Mouse (Mus musculus): Measurements from ENCODE around the gene Hoxd1. TPM values are rescaled to one million over a fixed set of nuclear protein-coding genes. Genes with fewer than 3 reads are reported as not detected.

The Hoxd1 gene
- total RNA-seq, 2 experiments from 2014 or later = not detected

DNA sequence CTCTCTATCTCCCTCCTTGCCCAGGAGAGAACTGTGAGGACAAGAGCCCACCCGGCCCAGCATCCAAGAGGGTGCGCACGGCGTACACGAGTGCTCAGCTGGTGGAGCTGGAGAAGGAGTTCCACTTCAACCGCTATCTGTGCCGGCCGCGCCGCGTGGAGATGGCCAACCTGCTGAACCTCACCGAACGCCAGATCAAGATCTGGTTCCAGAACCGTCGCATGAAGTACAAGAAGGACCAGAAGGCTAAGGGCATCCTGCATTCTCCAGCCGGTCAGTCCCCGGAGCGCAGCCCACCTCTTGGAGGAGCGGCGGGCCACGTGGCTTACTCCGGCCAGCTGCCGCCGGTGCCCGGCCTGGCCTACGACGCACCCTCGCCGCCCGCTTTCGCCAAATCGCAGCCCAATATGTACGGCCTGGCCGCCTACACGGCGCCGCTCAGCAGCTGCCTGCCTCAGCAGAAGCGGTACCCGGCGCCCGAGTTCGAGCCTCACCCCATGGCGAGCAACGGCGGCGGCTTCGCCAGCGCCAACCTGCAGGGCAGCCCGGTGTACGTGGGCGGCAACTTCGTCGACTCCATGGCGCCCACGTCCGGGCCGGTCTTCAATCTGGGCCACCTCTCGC is 16.4 kb upstream of the Hoxd1 start:
- DNase-seq = no peak
- intact Hi-C loops (cut with DNase I) = no loop called here

DNA sequence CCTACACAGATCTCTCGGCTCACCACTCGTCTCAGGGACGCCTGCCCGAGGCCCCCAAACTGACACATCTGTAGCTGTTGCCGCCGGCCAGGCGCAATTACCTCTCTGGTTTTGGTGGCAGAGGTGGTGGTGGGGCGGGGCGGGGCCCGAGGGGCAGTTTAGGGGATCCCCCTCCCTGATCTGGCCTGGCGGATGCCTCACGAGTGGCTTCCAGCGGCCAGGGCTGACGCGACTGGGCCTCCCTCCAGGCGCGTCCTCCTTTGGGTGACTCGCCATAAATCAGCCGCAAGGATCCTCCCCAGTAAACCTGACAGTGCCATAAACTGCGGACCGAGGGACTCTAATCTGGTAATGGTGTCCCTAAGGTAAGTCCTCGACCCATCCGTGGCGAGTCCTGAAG is 15.8 kb upstream of the Hoxd1 start:
- DNase-seq = no peak

DNA sequence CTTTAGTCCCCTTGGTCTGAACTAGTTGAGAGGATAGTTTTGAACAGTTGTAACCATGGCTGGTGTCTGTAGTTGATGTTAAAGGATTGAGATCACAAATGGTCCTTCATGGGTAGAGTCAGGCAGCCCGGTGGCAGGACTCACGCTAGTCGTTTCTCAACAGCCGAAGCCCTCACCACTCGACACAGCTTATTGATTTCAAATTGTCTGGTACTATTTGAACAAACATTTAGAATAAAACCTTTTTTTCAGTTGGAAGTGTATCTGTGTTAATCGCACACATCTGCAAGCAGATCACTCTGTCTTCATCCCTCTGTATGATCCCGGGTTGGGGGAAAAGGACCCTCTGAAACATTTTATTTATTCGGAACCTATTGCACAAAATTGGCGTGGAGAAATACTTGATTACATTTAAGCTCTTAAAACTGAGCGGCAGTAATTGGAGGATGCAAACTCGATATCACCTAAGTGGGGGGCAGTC is 15.1 kb upstream of the Hoxd1 start:
- DNase-seq = no peak
- intact Hi-C loops (cut with DNase I) = no loop called here

More for the DNA sequence above, 15.8 kb upstream of the Hoxd1 start:
- intact Hi-C loops (cut with DNase I) = no loop called here

DNA sequence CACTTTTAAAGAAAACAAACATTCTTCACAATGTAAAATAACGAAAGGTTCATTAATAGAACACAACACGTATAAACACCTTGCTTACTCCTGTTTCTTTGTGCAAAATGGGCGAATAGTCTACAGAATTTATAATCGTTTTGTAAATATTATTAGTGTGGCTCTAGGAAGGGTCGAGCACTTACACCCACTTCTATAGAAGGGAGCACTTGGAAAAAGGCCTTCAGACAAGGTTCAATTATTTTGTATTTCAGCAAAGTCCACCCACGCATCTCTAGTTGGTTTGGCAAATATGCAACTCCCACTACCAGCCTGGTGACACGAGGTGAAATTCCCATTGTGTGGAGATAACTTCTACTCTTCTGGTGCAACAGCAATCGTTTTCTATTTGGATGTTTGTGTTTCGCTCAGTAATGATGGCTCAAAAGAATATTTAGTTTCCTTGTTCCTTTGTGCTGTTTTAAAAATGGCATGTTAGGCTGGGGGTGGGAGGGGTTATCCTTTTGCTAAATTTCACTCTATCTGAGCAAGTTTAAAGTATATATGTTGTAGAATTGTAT is 14.3 kb upstream of the Hoxd1 start:
- intact Hi-C loops (cut with DNase I) = no loop called here
- no peak for DNase-seq

DNA sequence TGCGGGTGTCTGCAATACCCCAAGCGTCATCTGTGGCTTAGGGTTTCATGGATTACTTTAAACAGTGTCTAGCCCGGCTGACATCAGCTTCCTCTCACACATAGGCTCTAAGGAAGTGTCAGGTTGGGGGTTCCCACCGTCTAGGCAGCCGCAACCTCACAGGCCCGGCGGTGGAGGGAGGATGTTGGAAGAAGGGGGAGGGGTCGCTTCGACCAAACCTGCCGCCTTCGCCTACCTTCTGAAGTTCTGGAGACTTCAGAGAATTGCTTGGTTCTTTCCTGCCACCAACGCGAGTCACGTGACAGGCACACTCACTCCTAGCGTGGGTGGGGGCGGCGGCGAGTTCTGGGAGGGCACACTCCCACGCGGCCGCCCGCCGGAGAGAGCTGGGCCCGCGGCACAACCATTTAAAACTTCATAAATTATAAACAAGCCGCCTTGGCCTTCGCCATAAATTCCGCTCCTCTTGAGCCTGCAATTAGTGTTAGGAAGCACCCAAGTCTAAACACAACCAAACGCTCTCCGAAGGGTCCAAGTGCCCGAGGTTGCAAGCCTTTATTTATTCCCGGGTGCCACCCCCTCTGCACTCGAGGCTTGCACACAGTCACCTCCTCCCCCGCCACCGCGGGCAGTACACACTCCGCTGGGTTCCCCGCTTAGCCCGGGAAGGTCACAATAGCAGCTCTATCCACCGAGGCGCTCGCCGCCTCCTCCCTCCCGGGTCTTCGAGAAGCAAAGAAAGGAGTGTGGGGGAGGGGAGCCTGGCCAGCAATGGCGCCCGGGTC is 13.3 kb upstream of the Hoxd1 start:
- intact Hi-C loops (cut with DNase I) = no loop called here
- DNase-seq = no peak

DNA sequence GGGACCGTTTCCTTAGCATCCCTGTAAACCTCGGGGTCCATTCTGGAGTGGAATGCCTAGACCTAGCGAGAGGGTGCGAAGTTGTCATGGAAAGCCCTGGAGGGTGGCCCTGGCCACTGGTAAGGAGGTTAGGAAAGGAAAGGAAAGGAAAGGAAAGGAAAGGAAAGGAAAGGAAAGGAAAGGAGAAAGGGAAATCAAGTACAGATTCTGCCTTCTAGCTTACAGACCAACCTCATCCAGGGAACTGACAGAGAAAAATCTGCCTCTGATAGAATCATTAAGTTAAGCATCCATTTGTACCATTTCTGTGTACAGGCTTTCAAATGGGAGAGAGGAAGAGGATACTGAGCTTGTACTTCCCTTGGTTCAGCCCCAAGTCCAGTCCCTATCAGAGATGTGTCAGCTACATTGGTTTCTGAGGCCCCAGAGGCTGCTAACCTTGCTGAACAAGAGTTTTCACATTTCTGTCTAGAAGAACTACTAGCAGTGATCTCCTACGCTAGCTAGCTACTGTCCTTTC is 12.0 kb upstream of the Hoxd1 start:
- intact Hi-C loops (cut with DNase I) = no loop called here
- no peak for DNase-seq

DNA sequence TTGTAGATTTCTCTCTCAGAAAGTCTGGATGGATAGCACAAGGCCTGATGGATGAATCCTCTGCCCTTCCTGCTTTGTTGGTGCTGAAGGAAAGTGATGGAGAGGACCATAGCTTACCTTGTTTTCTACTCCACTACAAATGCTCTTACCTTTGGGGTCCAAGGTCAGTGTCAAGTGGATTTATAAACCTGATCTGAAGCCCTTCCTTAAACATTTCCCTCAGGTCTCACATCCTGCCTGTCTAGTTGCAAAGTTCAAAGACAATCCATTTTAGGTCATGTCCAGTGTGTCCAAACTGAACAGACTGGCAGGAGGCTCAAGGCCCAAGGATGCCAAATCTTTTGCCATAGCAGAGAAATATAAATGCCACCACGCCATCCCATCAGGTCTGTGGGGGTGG is 10.9 kb upstream of the Hoxd1 start:
- intact Hi-C loops (cut with DNase I) = no loop called here
- DNase-seq = no peak

DNA sequence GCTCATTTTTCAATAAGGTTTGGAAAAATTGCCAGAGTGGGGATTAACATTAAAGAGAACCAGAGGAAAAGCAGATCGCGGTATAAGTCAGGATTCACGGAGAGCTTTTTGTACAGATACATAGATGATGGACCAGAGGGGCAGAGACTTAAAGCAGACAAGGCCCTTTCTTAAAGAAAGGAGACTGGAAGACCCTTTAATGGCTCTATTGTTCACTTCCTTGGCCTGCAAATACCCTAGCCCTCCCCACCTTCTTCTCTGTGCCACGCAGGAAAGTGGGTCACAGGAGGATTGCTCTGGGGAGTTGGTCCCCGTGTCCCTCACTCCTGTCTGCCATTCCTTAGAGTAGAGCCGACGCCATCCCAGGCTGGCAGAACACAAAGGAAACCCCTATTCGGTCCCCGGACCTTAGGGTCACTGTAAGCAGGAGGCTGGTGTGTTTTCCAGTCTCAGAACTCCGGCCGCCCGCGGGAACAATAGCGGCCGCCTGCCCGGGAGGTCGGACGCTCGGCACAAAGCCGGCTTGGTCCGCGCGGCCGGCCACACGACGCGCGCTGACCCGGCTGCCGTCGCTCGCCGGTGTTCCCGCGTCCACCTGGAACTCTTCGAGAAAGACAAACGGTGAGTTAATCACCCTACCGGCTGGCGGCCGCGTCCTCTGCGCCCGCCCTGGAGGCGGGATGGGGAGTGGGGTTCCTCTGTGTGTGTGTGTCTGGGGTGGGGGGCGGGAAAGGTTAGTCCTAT is 10.2 kb upstream of the Hoxd1 start:
- no peak for DNase-seq
- intact Hi-C loops (cut with DNase I) = no loop called here

DNA sequence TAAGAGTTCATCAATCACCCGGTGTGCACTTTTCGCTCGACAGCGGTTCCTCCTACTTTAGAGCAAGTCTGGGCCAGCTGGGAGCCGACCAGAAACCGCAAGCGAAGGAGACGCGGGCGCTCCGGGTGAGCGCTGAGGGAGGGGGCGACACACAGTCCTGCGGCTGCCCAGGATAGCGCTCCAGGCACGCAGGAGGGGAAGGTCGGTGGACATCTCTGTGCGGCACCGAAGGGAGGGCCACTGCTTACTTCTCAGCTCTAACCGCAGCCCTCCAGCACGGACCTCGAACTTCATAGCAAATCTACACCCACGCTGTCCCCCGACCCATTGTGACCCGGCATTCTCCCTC is 9.6 kb upstream of the Hoxd1 start:
- no peak for DNase-seq
- intact Hi-C loops (cut with DNase I) = no loop called here

DNA sequence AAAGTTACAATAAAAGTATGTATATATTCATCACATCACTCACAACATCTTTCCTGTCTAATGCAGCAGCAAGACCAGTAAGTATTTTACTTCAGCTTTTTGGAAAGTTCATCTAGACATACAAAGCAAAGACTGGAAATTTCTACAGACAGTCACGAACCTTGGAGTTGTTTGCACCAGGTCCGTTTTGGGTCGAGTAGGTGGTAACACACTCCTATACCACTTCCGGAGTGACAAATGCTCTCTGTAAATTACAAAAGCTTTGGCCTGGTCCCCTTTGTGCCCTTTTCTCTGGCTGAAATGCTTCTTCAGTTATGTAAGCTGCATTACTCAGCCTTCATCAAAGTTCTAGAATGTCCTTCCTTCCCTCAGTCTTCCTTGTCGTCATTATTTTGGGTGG is 9.1 kb upstream of the Hoxd1 start:
- intact Hi-C loops (cut with DNase I) = no loop called here

DNA sequence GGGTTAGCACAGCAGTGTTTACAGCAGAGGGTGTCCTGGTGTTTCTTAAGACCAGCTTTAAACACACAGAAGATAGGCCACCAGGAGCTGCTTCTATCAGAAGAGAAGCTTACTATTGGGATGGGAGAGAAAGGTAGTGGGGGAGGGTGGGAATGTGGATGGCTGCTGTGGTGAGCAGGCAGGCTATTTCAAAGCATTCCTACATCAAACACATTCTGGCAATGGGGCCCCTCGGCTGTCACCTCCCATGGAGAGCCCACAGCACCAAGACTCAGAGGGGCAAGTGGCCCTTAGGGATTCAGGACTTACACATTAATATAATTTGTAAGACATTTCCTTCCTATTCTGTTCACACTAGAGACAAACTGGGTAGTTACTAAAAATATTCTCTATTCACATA is 2.6 kb upstream of the Hoxd1 start:
- no peak for DNase-seq
- intact Hi-C loops (cut with DNase I) = no loop called here

More for the DNA sequence above, 9.1 kb upstream of the Hoxd1 start:
- no peak for DNase-seq

DNA sequence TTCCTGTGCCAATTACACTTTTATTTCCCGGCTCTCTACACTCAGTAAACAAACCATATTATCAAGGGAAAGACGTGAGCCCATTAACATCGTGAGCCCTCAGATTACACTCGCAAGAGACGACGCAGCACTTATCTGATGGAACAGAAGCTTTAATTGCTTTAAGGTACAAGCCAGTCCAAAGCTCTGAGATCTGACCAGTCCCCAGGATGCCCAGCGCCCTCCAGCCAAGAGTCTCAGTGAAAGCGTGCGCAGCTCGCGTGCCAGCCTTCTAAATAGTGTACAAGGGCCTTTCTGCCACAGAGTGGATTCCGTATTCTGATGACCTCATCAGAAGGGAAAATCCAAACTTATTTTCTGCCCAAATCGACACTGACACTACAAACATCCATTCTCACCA is 839 bp upstream of the Hoxd1 start:
- intact Hi-C loops (cut with DNase I) = no loop called here
- DNase-seq = no peak

DNA sequence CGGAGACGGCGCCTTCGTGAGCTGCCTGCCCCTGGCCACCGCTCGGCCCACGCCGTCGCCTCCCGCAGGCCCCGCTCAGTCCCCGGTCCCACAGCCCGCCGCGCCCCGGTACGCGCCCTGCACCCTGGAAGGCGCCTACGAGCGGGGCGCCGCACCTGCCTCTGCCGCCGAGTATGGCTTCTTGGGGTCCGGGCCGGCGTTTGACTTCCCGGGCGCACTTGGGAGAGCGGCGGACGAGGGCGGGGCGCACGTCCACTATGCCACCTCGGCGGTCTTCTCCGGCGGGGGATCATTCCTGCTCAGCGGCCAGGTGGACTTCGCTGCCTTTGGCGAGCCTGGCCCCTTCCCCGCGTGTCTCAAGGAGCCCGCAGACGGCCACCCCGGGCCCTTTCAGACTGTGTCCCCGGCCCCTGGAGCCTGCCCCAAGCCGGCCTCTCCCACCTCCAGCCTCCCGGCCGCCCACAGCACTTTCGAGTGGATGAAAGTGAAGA is 510 bp downstream of the Hoxd1 start:
- intact Hi-C loops (cut with DNase I) = no loop called here
- DNase-seq = no peak

DNA sequence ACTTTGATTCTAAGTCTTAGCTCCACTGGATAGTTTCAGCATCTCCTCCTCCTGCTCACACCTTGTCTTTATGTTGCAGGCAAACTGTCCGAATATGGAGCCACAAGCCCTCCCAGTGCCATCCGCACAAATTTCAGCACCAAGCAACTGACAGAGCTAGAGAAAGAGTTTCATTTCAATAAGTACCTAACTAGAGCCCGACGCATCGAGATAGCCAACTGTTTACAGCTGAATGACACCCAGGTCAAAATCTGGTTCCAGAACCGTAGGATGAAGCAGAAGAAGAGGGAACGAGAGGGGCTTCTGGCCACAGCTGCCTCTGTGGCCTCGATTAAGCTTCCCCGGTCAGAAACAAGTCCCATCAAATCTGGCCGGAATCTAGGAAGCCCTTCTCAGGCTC is 1.2 kb downstream of the Hoxd1 start:
- intact Hi-C loops (cut with DNase I) = no loop called here
- DNase-seq = no peak

DNA sequence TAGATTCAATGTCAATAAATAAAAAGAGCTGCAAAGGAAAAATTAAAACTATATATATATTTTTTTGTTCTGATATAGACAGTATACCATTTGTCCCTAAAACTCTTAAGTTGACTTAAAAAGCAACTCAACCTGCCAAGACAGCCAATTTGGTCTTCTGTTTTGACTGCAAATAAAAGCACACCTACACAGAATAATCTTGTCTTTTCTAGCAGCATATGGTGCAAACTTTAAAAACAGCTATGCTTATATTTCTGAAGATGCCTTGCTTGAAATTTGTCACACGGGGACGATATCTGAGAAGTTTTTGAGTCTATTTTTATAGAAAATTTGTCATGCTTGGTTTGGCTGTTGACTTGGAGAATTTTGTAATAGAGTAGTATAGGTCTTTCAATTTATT is 11.6 kb downstream of the Hoxd1 start:
- no peak for DNase-seq
- intact Hi-C loops (cut with DNase I) = no loop called here

DNA sequence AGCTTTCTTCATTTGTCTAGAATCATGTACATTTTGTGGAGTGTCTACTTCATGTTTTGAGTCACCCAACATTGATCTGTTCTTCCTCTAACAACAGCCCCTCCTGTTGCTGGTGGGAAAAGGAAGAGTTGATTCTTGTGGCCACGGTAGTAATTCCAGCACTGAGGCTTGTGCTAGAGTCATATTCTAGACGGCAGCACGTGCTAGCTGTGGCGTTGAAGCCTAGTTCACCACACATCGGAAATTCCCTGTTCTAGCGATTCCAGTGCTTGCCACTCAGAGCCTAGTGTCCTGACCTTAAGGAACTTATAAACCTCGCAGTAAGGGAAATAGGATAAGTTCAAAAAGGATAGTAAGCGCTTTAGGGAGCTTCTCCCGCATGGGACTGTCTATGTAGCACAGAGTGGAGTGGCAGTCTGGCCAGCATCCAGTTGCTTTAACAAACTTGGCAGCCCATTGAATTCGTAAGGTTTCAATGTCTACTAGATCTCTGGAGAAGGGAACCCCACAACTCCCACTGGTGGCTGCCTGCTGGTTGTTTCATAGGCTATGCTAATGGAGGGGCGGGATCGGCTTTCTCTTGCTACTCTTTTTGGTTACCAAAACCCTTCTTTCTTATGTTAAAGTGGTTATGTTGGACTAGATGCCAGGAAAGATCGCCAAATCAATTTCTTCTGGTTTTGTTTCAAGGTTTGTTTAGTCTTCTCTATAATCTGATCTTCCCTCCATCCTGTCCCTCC is 14.9 kb downstream of the Hoxd1 start:
- intact Hi-C loops (cut with DNase I) = no loop called here
- DNase-seq = no peak

DNA sequence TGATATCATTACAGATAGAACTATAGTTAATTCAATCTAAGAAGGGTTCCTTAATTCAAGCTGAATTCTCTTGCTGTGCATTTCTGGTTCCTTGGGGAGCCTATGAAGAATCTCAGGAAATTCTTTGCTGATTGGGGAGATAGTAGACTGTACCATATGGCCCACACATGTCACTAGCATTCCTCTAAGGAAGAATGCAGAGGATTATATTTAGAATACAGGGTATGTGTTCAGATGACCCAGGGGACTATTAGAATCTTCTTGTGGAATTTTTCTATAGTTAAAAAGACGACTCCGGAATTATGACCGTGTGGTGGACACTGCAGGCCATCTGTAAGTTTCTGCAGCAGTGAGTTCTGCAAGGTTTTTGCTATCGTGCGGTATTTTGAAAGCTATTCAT is 18.6 kb downstream of the Hoxd1 start:
- intact Hi-C loops (cut with DNase I) = no loop called here
- DNase-seq = no peak

DNA sequence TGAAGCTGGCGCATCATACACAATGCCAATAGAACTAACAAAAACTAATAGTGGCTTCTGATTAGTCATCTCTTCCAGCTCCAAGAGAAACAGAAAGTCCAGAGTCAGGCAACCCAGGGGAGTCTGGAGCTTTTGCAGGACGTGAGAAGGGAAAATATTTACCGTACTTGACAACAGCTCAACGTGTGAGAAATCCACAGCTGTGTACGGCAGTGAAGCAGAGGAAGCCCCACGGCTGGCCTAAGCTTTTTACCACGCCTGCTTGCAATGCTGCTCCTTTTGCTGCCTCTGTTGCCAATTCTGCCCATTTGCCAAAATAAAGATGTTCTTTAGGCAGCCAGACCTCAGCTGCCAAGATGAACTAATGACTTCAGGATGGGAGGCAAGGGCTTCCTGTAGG is 32.8 kb downstream of the Hoxd1 start:
- peak; percentile 4 to 5 for DNase-seq
- intact Hi-C loops (cut with DNase I) = no loop called here

DNA sequence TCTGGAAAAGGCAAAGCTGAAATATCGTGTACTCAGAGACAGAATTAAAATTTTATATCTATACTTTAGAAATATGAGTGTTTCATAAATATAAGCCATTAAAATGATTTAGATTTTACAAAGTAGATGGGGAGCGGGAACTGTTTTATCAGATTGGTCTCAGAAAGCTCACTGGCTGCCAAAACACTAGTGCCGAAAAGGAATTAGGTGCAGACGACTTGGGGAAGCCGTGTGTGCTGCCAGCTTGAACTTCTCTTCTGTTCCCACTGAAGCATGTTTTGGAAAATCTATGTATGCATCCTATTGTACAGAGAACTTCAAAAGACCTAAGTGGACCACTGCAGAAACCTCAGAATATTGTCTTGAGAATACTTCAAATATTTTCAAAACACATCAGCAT is 45.7 kb downstream of the Hoxd1 start:
- DNase-seq = no peak
- intact Hi-C loops (cut with DNase I) = no loop called here
